Mouse (Mus musculus) CH12.LX (cell line): ENCODE data around the gene Trpc4ap. TPM values are rescaled to one million over a fixed set of nuclear protein-coding genes. Genes with fewer than 3 reads are reported as not detected.

ENCODE experiments used
- DNase-seq: peaks from one replicate; pipeline ENCODE4 v3.0.0-alpha.2; 2013; ENCODE audit errors: extremely low read depth
- H3K27ac ChIP-seq: 2 replicates; pipeline ENCODE4 v1.5.1; 2012; ENCODE audit warnings: low read depth, mild to moderate bottlenecking, control low read depth, moderate library complexity; ENCODE audit not compliant: insufficient read depth
- H3K27me3 ChIP-seq: replicated peaks from 2 replicates; pipeline ENCODE3; 2012; ENCODE audit warnings: inconsistent platforms
- H3K36me3 ChIP-seq, 2 experiments: replicated peaks in 1 of 2; 2 replicates each; pipeline versions ENCODE3 to v1.6.1; 2012; ENCODE audit warnings: inconsistent platforms in 1 of 2, low read length in 1 of 2, mild to moderate bottlenecking in 1 of 2, mixed read lengths in 1 of 2, moderate library complexity in 1 of 2; ENCODE audit not compliant: control insufficient read depth in 1 of 2, insufficient read depth in 1 of 2
- H3K4me1 ChIP-seq, 2 experiments: 2 replicates each; pipeline ENCODE4 v1.6.1; 2012; ENCODE audit warnings: inconsistent platforms in 1 of 2, moderate library complexity in 1 of 2; ENCODE audit not compliant: insufficient read depth in 2 of 2, control insufficient read depth in 1 of 2
- H3K4me2 ChIP-seq: 2 replicates; pipeline ENCODE4 v1.6.1; 2012; ENCODE audit warnings: low read depth, mild to moderate bottlenecking, control low read depth; ENCODE audit not compliant: poor library complexity, insufficient read depth, severe bottlenecking
- H3K4me3 ChIP-seq, 3 experiments: fragments of 150-350 bp in 1 of 3; sonication (generic) in 1 of 3; replicated peaks in 1 of 3; 2 replicates each; pipeline versions ENCODE3 to v1.5.1; 2011 to 2012; ENCODE audit warnings: low read depth in 2 of 3, low read length in 2 of 3, mild to moderate bottlenecking in 2 of 3, moderate library complexity in 2 of 3, control low read depth in 1 of 3, improper control_type of control experiment in 1 of 3, inconsistent platforms in 1 of 3, mixed read lengths in 1 of 3; ENCODE audit not compliant: poor library complexity in 1 of 3
- H3K79me2 ChIP-seq: replicated peaks from 2 replicates; pipeline ENCODE4 v1.6.1; 2012; ENCODE audit warnings: mild to moderate bottlenecking, moderate library complexity; ENCODE audit not compliant: control insufficient read depth, poor library complexity, insufficient read depth, severe bottlenecking; ENCODE audit errors: extremely low read depth
- H3K9ac ChIP-seq: 2 replicates; pipeline ENCODE4 v1.6.1; 2012; ENCODE audit warnings: low read depth, mild to moderate bottlenecking, control low read depth, moderate library complexity; ENCODE audit not compliant: insufficient read depth
- H3K9me3 ChIP-seq: replicated peaks from 2 replicates; pipeline ENCODE3; 2012; ENCODE audit warnings: low read length, inconsistent platforms, mixed read lengths
- BHLHE40 ChIP-seq: IDR thresholded peaks from 2 replicates; pipeline ENCODE4 v1.6.1; 2011; ENCODE audit warnings: mild to moderate bottlenecking, low read depth, low read length, improper control_type of control experiment
- CHD2 ChIP-seq: IDR thresholded peaks from 2 replicates; pipeline ENCODE4 v1.6.1; 2011; ENCODE audit warnings: low read length, improper control_type of control experiment
- E2F4 ChIP-seq: IDR thresholded peaks from 2 replicates; pipeline ENCODE4 v1.6.1; 2011; ENCODE audit warnings: low read depth, low read length, improper control_type of control experiment; ENCODE audit not compliant: insufficient replicate concordance
- EP300 ChIP-seq: IDR thresholded peaks from 2 replicates; pipeline ENCODE4 v1.6.1; 2011; ENCODE audit warnings: low read length, improper control_type of control experiment
- ETS1 ChIP-seq: conservative IDR thresholded peaks from 2 replicates; pipeline ENCODE4 v1.6.1; 2012; ENCODE audit warnings: low read depth, mild to moderate bottlenecking, inconsistent platforms, low read length, improper control_type of control experiment, moderate library complexity
- GABPA ChIP-seq: IDR thresholded peaks from 2 replicates; pipeline ENCODE4 v1.6.1; 2012; ENCODE audit warnings: low read depth, low read length, improper control_type of control experiment, inconsistent platforms; ENCODE audit not compliant: insufficient replicate concordance
- HCFC1 ChIP-seq: IDR thresholded peaks from 2 replicates; pipeline ENCODE4 v1.6.1; 2012; ENCODE audit warnings: low read depth, mild to moderate bottlenecking, inconsistent platforms, low read length, improper control_type of control experiment
- KAT2A ChIP-seq: IDR thresholded peaks from 2 replicates; pipeline ENCODE4 v1.6.1; 2012; ENCODE audit warnings: low read length, improper control_type of control experiment, inconsistent platforms; ENCODE audit not compliant: insufficient replicate concordance
- MAZ ChIP-seq: IDR thresholded peaks from 2 replicates; pipeline ENCODE4 v1.6.1; 2012; ENCODE audit warnings: low read depth, mild to moderate bottlenecking, inconsistent platforms, low read length, improper control_type of control experiment, moderate library complexity
- MXI1 ChIP-seq: IDR thresholded peaks from 2 replicates; pipeline ENCODE4 v1.6.1; 2011; ENCODE audit warnings: mild to moderate bottlenecking, low read depth, low read length, improper control_type of control experiment
- MYC ChIP-seq: IDR thresholded peaks from 2 replicates; pipeline ENCODE4 v1.6.1; 2011; ENCODE audit warnings: low read depth, mild to moderate bottlenecking, improper control_type of control experiment, low read length
- POLR2A ChIP-seq: IDR thresholded peaks from 2 replicates; pipeline ENCODE4 v1.6.1; 2011; ENCODE audit warnings: low read depth, mild to moderate bottlenecking, improper control_type of control experiment, low read length
- POLR2AphosphoS2 ChIP-seq: IDR thresholded peaks from 2 replicates; pipeline ENCODE4 v1.6.1; 2011; ENCODE audit warnings: low read depth, low read length, improper control_type of control experiment
- SIN3A ChIP-seq: IDR thresholded peaks from 2 replicates; pipeline ENCODE4 v1.6.1; 2012; ENCODE audit warnings: low read length, improper control_type of control experiment, inconsistent platforms
- TBP ChIP-seq: conservative IDR thresholded peaks from 2 replicates; pipeline ENCODE4 v1.6.1; 2011; ENCODE audit warnings: low read depth, low read length, improper control_type of control experiment
- TCF12 ChIP-seq: IDR thresholded peaks from 2 replicates; pipeline ENCODE4 v1.6.1; 2014; ENCODE audit warnings: low read depth, mild to moderate bottlenecking, inconsistent platforms, low read length, improper control_type of control experiment
- USF1 ChIP-seq: IDR thresholded peaks from 2 replicates; pipeline ENCODE4 v1.6.1; 2014; ENCODE audit warnings: low read depth, mild to moderate bottlenecking, inconsistent platforms, low read length, improper control_type of control experiment
- ZKSCAN1 ChIP-seq: IDR thresholded peaks from 2 replicates; pipeline ENCODE4 v1.6.1; 2012; ENCODE audit warnings: low read depth, inconsistent platforms, low read length, improper control_type of control experiment, borderline replicate concordance
- dilution Hi-C: fragments of 300-500 bp; cut with MboI; formaldehyde crosslinking; loops from 2 replicates; pipeline ENCODE4 v1.14.3; 2020; ENCODE audit warnings: low sequenced_read_pairs; ENCODE audit not compliant: extremely low pct_unique_long_range_greater_than_20kb, extremely low pct_ligation_motif_present
- in situ Hi-C: fragments of 300-500 bp; cut with MboI; formaldehyde crosslinking; loops from 3 replicates; pipeline ENCODE4 v1.14.3; 2019; ENCODE audit warnings: low sequenced_read_pairs, low pct_ligation_motif_present, low pct_unique_long_range_greater_than_20kb, mixed read lengths
- polyA plus RNA-seq: library from polyadenylated mRNA; unstranded; fragments of >175 nt; gene quantifications from 2 replicates; pipeline ENCODE4 v1.2.1, GENCODE M21; 2012; ENCODE audit warnings: low read depth; ENCODE audit not compliant: insufficient read length
- total RNA-seq, 2 experiments: library from RNA; depleted of rRNA; stranded (reverse); fragments of 300-350 nt in 1 of 2; fragments of >200 nt in 1 of 2; gene quantifications; 2 replicates each; pipeline ENCODE4 v1.2.3; 2012 to 2014

Gene Trpc4ap
- total and polyA plus RNA-seq, 3 experiments: 52.8 to 105 (median 55.8) TPM

DNA sequence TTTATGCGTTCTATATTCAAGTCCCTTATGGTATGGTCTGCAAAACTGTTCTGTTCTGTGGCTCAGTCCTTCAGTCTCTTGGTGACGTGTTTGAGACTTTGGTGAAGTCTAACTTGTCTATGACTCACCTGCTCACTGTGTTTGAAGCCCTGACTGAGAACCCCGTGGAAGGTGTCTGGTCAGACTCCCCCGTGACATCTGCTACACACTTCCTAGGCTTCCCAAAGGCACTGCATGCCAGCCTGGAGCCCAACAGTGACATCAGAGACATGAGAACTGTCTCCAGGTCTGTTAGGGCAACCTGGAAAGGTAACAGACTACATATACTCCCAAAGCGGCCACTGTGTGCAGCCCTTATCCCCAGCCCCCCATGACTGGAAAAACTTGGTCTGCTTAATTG, 39.6 kb downstream of the Trpc4ap start:
- H3K4me3 ChIP-seq: no peak overlapping the region
- H3K27me3 ChIP-seq: no peaks in the 10 kb centered on the region
- H3K79me2 ChIP-seq: no peaks in the 10 kb centered on the region
- H3K9ac ChIP-seq: no peak overlapping the region
- no peaks in the 10 kb centered on the region for H3K4me1 ChIP-seq
- no peaks in the 10 kb centered on the region for H3K9me3 ChIP-seq
- DNase-seq: no peak
- no peak overlapping the region for H3K4me2 ChIP-seq
- dilution Hi-C loops: no loop called here
- in situ Hi-C loops: no loop called here
- peaks cover 62 to 90% of the 10 kb centered on the region in 2 experiments for H3K36me3 ChIP-seq
- no peak for TF ChIP-seq MAZ
- no peak for TF ChIP-seq ETS1
- no peak for TF ChIP-seq TCF12
- no peak for TF ChIP-seq TBP
- no peak for TF ChIP-seq EP300
- no peak for TF ChIP-seq BHLHE40
- no peak for TF ChIP-seq E2F4
- no peak for TF ChIP-seq KAT2A
- TF ChIP-seq HCFC1: no peak
- no peak for TF ChIP-seq GABPA
- no peak for TF ChIP-seq MYC
- TF ChIP-seq CHD2: no peak
- no peak for TF ChIP-seq USF1
- TF ChIP-seq, all 38 proteins: peak for 0
- H3K27ac ChIP-seq: no peak overlapping the region

DNA sequence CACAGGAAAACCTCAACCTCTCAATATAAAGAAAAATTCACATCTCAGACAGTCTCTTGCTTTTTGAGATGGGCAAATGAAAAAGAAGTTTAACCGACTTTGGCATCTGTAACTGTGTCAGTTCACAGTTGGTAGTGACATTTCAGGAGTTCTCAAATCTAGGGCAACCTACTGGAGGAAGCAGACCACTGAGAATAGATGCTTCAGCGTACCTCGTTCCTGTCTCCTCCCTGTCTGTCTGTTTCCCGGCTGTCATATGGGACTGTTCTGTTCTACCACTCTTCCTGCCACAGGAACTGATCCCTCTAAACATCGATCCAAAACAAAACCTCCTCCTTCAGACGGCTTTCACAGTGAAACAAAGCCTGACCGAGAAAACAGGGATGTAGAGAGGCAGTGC, 46.4 kb downstream of the Trpc4ap start:
- H3K79me2 ChIP-seq: no peaks in the 10 kb centered on the region
- H3K36me3 ChIP-seq: peaks cover 71 to 91% of the 10 kb centered on the region in 2 experiments
- H3K4me1 ChIP-seq: no peaks in the 10 kb centered on the region
- no peak for DNase-seq
- no peak for TF ChIP-seq ETS1
- TF ChIP-seq MXI1: no peak
- TF ChIP-seq POLR2A: no peak
- TF ChIP-seq ZKSCAN1: no peak
- TF ChIP-seq SIN3A: no peak
- TF ChIP-seq TBP: no peak
- no peak for TF ChIP-seq POLR2AphosphoS2
- TF ChIP-seq, all 38 proteins: peak for 0
- Histone ChIP-seq H3K4me2 (no peak overlapping the region), H3K27me3 (no peaks in the 10 kb centered on the region), H3K9ac (no peak overlapping the region), H3K9me3 (no peaks in the 10 kb centered on the region), H3K27ac (no peak overlapping the region), H3K4me3 (no peak overlapping the region)
- dilution Hi-C loops (no loop called here), in situ Hi-C loops (no loop called here)
